In the genomic region with DNA sequence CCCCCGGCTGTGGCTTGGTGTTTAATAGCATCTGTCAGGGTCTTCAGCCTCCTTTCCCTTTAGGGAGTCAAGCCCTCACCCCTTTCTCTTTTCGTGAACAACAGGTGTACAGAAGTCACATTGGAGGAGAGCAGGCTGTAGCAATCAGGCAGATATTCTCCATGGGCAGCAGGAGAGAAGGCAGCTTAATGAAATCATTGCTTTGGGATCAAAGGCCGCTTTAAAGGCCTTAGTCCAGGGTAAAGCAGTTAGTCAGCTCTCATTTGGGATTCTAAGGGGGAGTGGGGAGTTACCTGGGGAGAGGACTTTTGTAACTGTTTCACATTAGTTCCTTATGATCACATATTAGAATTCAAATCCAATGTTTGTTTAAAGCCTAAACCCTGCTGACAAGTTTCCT, we compare ENCODE assay signal across 21 mouse cellular contexts.
"Had no signal": no experiment of that assay in that cellular context is flagged by ENCODE, and none has a peak within 500 bp of the region (broad histone marks: within the 10 kb centered on the region; RNA-seq: fewer than 3 reads in every experiment).

No protein-coding gene starts in this region.

- H3K4me3 ChIP-seq: gastrocnemius, adult 2 months; heart, embryonic 10.5 days; heart, embryonic 12.5 days; hindbrain, embryonic 10.5 days; hindbrain, embryonic 12.5 days; intestine, embryonic 15.5 days; layer of hippocampus, adult 2 months; left cerebral cortex, adult 2 months; limb, embryonic 10.5 days; limb, embryonic 12.5 days; liver, embryonic 13.5 days; liver, embryonic 15.5 days had no signal

- H3K27me3 ChIP-seq: heart, embryonic 12.5 days; hindbrain, embryonic 12.5 days; intestine, embryonic 15.5 days; limb, embryonic 12.5 days; liver, embryonic 13.5 days; liver, embryonic 15.5 days had no signal

- ATAC-seq: forebrain, embryonic 16.5 days; hindbrain, embryonic 16.5 days; inflammation-experienced regulatory T-cells, adult 6 months; intestine, embryonic 15.5 days; intestine, postnatal 0 days had no signal

- H3K9ac ChIP-seq: heart, embryonic 12.5 days; hindbrain, embryonic 12.5 days; hindbrain, embryonic 14.5 days; intestine, embryonic 15.5 days; limb, embryonic 12.5 days; liver, embryonic 13.5 days; liver, embryonic 15.5 days had no signal

- H3K4me2 ChIP-seq: heart, embryonic 12.5 days; hindbrain, embryonic 12.5 days; hindbrain, embryonic 14.5 days; intestine, embryonic 15.5 days; limb, embryonic 12.5 days; liver, embryonic 13.5 days; liver, embryonic 15.5 days had no signal

- H3K4me1 ChIP-seq: hindbrain, embryonic 10.5 days; hindbrain, embryonic 12.5 days; intestine, embryonic 15.5 days; limb, embryonic 10.5 days; limb, embryonic 12.5 days; liver, embryonic 13.5 days; liver, embryonic 15.5 days had no signal

- H3K27ac ChIP-seq: gastrocnemius, adult 2 months; heart, embryonic 10.5 days; hindbrain, embryonic 10.5 days; hindbrain, embryonic 12.5 days; hindbrain, embryonic 14.5 days; intestine, embryonic 15.5 days; layer of hippocampus, adult 2 months; left cerebral cortex, adult 2 months; limb, embryonic 10.5 days; limb, embryonic 12.5 days; liver, embryonic 13.5 days; liver, embryonic 15.5 days had no signal

- H3K9me3 ChIP-seq: heart, embryonic 10.5 days; intestine, embryonic 15.5 days; limb, embryonic 10.5 days; liver, embryonic 15.5 days had no signal

- H3K36me3 ChIP-seq: heart, embryonic 10.5 days; heart, embryonic 12.5 days; hindbrain, embryonic 10.5 days; hindbrain, embryonic 12.5 days; intestine, embryonic 15.5 days; limb, embryonic 10.5 days; limb, embryonic 12.5 days; liver, embryonic 13.5 days; liver, embryonic 15.5 days had no signal

- DNase-seq: gastrocnemius, adult 2 months; gastrocnemius, postnatal 10 days; gastrocnemius, postnatal 25 days; heart, postnatal 10 days; heart, postnatal 4 days; liver, embryonic 13.5 days had no signal
